Mouse (Mus musculus) forelimb bud, embryonic 11.5 days (tissue): ENCODE results near the gene Gm20388.
A peak's percentile ranks its signal among the peaks of the same experiment; 100 is the strongest.

Experiments
- DNase-seq: peaks from one replicate; pipeline ENCODE4 v3.0.0-alpha.2; 2012; ENCODE audit warnings: low read depth, low spot score

Gene Gm20388

DNA sequence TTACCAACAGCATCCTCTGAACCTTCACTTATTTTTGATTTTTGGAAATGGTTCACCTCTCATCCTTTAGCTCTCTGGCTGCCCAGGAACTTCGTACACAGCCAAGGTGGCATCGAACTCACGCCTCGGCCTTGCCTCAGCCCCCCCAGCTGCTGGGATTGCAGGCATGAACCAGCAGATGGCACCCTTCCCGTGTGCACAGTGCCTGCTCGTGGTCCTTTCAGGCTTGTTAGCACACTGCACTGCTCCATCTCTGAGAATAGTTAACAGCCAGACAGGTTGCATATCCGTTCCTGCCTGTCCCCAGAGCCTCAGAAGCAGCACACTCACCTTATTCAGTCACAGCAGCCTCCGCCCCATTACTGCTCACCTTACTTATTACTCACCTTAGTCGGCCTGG is 3915.4 kb downstream of the Gm20388 start:
- no peak for DNase-seq

DNA sequence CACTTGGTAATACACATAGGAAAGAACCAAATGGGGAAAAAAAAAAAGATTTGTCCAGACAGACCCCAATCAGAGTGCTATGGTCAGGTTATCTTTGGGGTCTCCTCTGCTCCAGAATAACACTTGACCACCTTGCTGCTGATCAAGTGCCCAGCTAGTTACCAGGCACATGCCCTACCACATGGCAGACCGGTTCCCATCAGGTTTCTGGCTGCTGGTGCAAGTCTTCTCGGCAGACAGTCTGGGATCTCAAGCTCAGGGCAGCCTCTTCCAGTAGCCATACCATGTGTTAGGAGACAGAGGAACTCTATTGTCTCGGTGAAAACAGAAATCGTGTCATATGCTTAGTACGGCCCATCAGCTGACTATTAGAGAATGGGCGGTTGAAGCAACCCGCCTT is 3916.1 kb downstream of the Gm20388 start:
- DNase-seq, result no peak

DNA sequence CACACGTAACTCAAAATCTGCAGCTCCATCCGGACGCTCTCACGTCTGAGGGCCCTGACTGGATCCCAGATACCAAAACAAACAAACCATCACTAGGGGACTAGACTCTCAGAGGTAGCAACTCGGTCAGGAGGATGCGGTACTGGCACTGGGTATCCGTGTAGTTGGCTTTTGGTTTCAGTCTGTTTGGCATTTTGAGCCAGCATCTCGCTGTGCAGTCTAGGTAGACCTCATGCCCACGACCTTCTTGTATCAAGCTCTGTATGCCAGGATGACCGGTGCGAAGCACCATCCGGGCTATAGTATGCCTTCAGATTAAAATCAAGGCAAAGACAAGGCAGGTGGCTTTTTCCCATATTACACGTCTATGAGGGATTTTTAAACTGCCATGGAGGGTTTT is 3916.9 kb downstream of the Gm20388 start:
- no peak for DNase-seq

DNA sequence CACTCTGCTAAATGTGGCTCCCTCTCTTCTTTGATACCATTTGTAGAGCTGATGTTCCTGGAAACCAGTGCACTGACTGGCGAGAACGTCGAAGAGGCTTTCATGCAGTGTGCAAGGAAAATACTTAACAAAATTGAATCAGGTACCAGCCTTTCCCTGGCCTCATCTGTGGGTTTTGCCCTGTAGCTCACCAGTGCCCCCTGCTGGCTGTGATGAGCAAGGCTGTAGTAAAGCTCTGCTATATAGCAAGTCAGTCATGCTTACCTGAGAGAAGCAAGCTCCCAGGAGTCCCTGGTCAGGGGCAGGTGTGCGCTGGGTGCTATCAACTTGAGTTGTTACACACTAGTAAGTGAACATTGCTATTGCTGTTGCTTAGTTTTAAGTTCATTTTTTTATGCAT is 3922.1 kb downstream of the Gm20388 start:
- no peak for DNase-seq

DNA sequence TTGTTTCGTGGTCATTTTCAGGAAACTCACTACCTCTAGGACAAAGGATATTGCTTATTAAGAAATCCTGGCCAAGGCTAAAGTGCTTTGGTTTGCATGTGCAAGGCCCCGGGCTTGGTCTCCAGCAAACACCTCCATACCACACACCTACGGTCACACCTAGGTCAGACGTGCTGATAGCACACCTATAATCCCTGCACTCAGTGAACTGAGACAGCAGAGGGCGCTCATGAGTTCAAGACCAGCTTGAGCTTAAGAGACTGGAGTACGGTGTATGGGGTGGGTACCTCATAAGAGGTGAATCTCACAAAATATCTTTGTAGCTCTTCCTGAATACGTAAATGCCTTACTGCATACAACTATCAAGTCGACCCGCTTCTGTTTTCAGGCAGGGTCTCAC is 3924.8 kb downstream of the Gm20388 start:
- DNase-seq, result peak; percentile 57

DNA sequence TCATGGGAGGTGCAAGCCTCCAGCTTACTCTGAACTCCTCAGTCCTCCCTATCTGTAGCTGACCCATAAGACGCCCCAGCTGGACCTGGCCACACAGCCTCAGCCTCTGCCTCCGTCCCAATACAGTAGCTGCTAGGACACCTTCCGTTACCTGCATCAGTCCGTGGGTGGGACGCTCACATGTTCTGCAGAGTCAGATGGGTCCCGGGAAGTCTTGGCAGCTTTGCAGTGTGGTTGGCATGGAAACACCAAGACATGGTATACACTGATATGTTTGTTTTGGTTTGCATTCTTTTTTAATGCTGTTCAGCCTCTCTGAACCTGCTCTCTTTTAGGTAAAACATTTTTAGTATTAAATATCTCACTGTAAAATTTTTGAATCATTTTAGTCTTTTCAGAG is 3925.7 kb downstream of the Gm20388 start:
- DNase-seq, result no peak

DNA sequence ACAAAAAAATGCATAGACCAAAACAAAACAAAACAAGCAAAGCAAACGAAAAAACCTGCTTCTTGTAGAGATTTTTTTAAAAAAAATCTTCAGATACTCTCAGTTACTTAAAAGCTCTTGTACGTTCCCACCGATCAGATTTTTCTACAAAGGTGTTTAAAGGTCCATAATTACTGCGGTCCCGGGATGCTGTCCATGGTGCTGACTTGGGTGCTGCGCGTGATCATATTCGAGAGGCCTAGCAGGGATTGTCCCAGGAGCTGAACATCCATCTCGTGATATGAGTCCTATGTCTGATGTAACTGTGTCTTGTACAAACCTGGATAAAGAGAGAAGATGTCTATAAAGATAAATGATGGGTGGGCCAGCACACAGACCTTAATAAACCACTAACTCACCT is 3927.9 kb downstream of the Gm20388 start:
- DNase-seq, result peak; percentile 43

DNA sequence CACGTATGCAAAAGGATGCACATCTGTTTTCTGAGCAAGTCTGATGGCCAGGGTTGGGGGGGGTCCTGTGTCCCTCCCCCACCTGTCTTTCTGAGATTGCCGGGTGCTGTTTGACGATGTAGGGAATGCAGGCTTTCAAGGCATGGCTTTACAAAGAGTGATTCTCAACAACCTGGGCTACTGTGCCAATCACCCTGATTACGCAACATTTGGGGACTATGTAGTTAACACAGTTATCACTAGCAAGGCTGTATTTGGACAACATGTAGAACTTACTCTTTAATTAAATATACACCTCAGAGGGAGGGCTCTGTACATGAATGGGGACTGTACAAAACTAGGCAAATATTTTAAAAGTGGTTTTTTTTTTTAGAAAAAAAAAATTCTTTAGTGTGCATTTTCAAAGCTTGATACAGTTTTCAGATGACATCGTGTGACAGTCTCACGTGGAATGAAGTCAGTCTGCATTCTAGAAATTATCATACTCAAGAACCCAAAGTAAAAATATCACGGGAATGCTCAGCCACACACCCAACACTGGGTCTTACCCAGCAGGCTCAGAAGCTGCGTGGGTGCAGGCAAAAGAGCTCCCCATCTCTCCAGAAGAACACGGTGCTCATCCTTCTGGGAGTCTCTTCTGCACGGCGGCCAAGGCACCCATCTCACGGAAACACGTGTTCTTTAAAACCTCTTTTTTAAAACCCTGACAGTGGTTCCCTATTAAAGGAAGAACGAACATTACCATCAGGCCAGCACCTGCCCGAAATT is 3930.1 kb downstream of the Gm20388 start:
- no peak for DNase-seq

DNA sequence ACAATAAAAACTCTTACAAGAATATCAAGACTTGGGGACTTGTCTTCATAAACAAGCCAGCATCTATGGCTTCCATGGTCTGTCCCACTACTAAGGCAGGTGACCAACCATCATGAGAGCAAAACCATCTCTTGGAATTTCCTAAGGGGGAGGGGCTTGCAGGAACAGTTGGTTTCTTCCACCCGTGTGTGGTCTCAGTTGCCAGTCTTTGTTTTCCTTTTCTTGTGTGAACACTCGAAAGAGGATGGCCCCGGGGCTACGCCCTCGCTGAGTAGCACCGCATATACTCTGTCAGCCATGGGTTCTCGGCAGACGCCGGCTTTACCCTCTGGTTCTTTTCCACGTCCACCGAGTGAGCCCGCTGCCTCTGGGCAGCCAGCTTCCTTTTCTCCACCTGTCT is 3931.4 kb downstream of the Gm20388 start:
- no peak for DNase-seq

DNA sequence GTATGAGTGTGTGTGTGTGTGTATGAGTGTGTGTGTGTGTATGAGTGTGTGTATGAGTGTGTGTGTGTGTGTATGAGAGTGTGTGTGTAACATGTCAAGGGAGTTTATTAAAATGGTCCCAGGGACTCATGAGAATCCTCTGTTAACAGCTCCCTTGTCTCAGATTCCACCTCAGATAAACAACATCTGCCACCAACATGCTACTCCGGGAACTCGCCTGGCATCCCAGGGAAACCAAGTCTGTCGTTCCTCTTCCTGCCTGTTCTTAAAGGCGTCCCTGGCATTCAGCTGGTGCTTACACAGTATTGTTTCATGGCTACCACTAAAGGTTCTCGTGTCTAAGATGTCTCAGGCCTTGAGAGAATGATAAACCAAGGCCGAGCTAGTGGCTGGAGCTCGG is 3933.7 kb downstream of the Gm20388 start:
- no peak for DNase-seq

DNA sequence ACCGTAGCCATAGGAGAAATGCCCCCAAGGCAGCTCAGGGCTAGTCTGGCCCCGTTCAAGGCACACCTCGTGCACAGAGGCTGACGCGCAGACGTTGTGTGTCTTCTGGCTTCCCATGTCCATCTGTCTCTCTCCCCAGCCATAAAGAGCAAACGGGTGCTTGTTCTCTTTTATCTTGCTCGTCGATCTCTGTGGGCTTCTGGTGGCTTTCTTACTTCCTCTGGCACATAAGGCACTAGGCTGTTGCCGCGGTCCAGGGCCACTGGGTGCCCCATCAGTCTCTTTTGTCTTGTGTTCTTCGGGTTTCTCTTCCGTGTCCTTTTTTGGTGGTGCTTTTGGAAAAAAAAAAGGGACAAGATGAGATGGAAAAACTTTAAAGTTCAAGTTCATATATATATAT is 3934.5 kb downstream of the Gm20388 start:
- DNase-seq, result no peak

DNA sequence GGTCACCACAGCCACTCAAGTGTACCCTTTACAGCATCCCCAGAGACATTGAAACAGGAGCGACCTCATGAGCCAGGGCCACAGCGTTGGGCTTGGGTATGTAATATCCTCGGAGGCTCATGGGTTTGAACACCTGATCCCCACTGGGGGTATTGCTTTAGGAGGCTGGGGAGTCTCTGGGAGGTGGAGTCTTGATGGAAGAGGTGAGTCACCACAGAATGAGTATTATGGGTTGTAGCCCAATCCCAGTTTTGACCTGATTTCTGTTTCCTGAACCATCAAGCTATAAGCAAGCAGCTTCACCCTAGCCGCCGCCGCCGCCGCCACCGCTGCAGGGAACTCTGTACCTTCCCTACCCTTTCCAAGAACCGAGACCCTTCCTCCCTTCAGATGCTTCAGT is 3935.3 kb downstream of the Gm20388 start:
- DNase-seq, result no peak

DNA sequence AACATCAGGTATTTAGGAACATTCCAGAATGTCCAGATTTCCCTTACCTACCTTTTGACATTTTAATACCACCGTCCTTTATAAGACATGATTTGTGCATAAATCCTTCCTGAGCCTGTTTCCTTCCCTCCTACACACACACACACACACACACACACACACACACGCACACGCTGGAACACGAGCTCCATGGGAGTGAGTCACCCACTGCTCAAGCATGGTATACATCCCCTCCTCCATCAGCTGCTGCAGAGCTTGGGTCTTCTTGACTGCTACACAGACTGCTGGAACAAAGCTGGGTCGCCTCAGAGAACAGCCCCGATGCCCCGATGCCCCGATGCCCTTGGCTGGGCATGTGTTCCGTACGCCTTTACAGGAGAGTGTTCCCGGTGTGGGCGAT is 3935.9 kb downstream of the Gm20388 start:
- no peak for DNase-seq

DNA sequence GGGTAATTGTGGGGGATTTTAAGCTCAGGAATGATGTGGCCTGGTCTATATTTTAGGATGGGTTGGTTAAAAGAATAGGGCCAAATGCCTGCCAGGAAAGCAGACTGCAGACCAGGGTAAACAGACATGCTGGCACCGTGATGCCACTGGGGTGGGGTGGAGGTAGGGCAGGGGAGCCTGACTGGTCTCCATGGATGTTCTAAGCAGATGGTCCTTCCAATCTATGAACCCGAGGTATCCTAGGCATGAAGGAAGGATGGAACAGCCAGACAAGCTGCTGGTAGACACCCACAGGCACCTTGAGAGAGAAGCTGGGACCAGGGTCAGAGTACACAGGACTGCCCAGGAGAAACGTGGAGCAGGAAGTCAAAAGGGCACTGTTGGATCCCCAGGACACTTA is 3936.9 kb downstream of the Gm20388 start:
- no peak for DNase-seq

DNA sequence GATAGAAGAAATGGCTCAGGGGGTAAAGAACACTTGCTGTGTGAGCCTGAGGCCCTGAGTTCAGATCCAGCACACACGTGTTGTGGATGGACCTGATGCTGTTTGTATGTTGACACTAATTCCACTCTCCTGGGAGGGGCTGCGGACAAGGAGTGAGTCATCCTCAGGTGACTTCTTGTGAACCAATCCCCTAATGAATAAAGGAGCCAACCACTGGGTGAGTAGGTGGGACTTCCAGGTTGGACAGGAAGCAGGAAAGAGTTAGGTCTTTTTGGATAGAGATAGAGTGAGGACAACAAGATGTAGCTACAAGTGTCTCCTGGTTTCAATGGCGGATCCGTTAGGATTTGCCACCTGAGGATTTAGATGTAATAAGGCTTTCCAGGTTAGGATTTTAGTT is 3938.7 kb downstream of the Gm20388 start:
- DNase-seq, result no peak

DNA sequence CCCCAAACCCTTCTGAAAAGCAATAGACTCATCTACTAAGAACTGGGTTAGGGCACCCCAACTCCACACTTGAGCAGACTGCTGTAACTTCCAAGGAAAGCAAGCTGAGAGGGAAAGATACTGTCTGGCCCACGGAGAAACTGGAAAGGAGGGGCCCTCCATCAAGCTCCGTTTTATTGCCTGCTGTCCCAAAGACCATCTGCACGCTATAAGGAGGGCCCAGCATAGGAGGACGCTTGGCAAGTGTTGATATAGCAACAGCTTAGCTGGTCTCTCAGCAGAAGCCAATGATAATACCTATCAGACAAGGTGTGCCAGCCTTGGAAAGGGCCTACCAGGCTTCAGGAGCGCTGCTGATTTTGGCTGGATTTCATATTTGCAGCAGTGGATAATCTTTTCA is 3940.9 kb downstream of the Gm20388 start:
- no peak for DNase-seq

DNA sequence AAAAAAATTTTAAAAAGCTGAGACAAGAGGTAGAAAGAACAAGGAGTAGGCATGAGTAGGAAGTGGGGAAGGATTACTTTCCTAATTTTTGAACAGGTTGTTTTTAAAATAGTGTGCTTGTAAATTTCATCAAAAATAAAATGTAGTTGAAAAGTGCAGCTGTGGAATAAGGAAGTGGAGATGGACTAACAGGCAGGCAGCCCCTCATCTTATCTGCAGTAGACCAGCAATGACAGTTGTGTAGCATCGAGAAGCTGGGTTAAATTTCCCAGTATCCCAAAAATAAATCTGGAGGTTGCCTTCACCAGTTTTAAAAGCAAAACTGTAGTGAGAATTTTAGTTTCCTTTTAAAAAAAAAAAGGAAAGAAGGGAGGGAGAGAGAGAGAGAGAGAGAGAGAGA is 3943.6 kb downstream of the Gm20388 start:
- no peak for DNase-seq

DNA sequence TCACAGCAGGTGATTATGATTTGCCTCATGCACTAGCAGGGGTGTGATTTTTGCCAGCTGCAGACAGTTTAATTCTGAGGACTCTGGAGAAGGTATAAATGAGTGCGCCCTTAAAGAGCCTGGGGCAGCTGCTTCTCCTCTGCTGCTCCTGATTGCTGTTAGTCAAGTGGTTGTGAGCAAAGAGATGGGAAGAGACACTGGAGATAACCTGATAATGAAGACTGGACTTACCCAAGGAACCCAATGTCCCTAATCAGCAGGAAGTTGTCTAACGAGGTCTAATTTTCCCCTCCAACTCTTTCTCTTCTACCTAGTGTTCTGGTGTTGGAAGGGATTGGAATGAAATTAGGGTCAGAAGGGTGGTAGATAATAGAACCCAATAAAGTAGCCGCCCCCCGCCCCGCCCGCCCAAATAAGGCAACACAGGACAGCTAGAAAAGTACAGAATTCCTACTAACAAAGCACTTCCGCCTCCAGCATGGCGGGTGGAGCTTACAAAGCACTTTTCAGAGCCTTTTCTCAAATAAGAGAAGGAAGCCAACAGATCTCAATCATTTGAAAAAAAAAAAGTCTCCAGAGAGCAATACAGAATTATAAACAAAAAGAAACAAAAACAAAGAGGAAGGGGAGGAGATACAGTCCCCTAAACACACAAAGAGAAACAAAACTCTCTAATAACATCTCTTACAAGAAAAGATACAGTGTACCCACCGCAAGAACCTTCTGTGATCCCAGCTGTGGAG is 3944.3 kb downstream of the Gm20388 start:
- no peak for DNase-seq

DNA sequence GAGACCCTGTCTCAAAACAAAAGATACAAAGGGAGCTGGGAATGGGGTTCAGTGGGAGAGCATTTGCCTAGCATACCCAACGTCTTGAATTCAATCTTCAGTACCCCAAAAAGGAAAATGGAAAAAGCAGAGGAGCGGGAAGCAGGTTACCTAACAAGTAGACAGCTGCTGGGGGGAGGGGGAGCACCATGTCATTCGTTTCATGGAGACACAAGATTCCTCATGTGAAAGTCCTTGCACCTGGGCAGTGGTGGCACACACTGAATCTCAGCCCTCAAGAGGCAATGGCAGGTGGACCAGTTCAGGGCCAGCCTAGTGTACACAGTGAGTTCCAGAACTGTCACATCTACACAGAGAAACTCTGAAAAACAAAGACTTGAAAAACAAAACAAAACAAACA is 3946.7 kb downstream of the Gm20388 start:
- DNase-seq, result no peak

DNA sequence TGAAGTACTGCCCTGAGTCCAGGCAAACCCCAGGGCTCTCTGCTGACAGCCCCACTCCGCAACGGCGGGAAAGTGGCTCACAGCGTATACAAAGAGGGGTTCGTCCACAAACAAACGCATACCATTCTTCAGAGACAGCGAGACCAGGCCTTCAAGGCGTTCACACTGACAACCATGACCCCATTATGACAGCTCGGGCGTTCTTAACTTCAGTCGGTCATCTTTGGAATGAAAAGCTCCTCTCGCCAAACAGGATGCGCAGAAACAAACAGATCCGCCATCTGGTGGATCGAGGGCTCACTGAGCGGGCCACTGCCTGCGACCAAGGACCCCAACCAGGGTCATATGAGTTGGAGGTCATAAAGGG is 3947.9 kb downstream of the Gm20388 start:
- peak; percentile 28 for DNase-seq

DNA sequence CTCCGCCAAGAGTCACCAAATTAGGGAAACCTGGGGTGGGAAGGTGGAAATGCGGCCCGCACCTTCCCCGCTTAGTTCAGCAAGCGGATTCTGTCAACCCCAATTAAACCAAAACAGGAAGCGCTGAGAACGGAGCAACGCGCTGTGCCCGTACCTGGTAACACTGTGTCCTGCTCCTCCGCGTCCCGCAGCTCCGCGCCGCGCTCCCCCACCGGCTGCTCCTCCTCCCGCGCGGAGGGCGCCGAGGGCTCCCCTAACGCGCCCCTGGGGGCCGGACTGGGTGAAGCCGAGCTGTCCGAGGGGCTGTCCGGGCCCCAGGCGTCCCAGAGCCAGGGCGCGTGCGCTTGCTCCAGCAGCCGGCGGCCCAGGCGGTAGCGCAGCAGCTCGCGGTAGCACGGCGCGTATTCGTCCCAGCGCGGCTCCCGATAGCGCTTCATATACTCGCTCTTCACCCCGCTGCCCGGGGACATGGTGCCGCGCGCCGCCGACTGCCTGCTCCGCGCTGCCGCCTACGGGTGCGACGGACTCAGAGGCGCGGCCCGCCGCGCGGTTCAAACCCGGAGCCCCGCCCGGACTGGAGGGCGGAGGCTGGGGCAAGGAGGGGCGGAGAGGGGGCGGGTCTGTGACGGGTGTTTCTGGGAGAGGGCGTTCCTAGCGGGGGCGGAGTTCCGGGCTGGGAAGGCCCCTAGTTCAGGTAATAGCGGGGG is 3948.5 kb downstream of the Gm20388 start:
- DNase-seq, result peak; percentile 88

DNA sequence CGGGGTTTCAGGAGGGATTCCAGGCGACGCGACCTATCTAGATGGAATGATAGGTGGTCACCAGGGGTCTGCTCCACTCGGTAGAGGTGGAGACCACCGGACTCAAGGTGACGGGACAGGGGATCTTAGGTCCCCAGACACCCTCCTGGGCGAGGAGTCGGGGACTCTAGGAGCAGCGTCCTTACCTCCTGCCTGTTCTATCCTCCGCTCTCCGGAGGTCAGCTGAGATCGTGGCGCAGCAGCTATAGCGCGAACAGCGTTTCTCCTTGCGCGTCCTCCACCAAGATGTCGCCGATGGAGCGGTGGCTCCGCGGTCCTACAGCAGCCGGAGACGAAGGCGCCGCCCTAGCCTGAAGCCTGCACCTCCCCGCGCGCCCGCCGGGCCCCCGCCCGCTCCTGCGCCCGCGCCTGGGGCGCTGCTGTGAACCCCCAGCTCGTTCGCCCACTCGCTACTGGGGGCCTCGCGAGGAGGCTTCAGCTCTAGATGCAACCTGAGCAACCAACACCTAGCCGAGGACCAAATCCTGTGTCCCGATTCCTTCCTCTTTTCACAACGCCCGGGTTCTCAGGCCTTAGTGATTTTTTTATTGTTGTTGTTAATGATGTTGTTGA is 3949.1 kb downstream of the Gm20388 start, which contains the start of gene Ccsap:
TSS of gene Ccsap (minus strand) at position 562 of the 612 bp plus-strand sequence.
- DNase-seq, result no peak
